Mouse (Mus musculus) monocyte, adult 2 months (primary cell): ENCODE measurements around the gene Ssbp3.
A peak's percentile ranks its signal among the peaks of the same experiment; 100 is the strongest.

Source experiments
- DNase-seq, 2 experiments: peaks; one replicate each; pipeline ENCODE4 v3.0.0; 2022; ENCODE audit warnings: low spot score in 2 of 2, low read depth in 1 of 2

Gene Ssbp3

DNA sequence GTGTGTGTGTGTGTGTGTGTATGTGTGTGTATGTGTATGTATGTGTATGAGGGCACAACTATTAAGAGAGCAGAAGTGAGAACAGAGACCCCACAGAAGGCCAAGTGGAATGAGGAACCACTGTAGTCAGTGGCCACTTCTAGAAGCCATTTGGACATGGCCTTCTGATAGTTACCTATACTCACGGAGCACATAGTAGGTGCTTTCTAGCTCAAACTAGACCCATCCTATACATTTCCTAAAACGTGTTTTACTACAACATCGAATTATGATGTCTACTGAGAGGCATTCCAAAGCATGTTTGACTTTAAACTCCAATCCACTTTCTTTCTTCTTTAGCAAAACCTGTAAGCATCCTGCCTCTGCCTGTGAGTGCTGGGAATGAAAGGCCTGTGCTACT is 4.6 kb upstream of the Ssbp3 start:
- no peak for DNase-seq

DNA sequence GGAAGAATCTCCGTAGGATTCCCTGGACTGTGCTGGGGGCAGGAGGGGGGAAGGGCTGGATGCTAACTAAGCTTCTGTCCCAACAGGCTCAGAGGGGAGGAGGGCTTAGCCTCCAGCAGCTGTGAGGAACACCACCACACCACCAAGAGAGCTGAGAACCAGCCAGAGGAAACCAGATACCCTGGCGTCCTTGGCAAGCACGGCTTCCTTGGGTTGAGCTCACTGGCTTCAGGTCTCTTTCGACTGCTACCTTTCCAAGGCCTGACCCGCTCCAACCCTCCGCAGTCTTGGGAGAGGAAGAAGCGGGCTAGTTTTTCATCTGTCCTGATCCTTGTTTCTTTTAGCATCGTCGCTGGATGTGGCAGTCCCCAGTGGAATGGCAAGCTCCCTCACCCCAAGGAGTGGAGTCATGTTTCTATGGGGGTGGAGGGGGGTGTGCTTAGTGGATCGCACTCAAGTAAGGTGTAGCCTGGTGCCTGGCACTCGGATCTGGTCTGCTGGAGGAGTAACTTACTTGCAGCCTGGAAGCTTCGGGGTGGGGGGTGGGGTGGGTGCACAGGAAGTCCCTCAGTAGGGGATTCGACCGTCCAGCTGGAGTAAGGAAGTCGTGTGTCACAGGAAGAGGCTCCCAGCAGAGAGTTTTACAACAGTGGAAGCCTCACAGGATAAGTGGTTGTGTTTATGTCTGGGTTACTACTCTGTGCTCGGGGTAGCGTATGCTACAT is 2.6 kb upstream of the Ssbp3 start:
- no peak for DNase-seq

DNA sequence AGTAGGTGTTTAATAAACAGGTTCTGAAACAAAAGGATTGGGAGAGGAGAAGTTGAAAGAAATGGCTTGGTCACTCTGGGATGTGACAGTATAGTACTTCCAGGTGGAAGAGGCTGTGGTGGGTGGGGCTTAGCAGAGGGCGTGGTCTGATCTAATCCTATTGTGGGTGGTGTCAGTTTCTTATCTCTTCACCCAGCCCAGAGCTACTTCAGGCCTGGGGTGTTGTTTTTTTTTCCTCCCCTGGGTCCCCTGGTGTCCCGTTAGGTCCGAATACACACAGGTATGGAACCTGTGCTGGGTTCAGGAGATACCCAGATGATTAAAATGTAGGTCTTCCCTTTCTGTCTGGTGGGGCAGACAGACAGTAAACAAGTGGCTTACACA is 2.1 kb upstream of the Ssbp3 start:
- no peak for DNase-seq

DNA sequence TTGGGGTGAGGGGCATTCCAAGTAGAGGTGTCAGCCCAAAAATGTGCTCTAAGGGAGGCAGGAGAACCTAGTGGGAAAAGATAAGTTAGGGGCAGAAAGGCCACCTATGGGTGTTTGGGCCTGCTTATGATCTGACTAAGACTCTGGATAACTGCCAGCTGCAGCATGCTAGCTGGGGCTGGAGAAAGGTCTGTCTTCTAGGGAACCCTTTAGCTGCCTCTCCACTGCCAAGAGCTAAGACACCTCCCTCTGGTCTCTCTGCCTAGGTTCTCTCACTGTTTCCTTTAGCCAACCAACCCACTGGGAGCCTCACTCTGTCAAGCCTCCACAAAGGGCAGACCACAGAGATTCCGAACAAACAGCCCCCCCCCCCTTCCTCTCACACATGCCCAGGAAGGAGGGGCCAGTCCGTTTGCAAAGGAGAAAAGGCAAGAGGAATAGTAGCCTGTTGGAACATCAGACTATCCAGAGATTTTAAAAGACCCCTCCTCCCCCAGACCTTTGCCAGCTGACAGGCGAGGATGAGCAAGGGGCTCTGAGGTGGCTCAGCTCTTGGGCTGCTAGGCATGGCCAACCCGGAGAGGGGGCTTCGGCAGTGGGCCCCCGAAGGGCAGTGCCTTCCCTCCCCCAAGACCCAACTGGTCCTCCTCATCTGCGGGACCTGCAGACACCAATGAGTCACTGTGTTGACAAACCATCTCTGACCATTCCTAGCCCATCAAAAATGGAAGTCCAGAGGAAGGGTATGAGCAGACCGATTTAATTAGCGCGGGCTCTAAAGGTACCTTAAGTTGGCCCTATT is 1.4 kb upstream of the Ssbp3 start:
- no peak for DNase-seq

DNA sequence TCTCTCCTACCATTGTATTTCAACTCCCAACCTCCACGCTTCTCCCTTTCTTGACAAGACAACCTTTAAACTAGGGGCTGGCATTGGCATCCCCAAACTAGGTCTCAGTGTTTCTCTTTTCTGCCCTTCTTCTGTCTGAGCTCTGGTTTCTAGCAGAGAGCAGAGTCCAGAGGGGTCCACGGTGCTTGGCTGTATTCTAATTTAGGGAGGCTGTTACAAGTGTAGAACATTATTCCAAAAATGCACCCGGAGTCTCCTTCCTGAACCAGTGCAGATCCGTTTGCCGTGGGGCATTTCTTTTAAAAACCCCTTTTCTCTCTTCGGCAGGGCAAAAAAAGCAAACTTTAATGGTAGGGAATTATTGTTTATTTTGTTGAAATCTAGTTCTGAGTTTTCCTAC is 704 bp upstream of the Ssbp3 start:
- DNase-seq, result no peak

DNA sequence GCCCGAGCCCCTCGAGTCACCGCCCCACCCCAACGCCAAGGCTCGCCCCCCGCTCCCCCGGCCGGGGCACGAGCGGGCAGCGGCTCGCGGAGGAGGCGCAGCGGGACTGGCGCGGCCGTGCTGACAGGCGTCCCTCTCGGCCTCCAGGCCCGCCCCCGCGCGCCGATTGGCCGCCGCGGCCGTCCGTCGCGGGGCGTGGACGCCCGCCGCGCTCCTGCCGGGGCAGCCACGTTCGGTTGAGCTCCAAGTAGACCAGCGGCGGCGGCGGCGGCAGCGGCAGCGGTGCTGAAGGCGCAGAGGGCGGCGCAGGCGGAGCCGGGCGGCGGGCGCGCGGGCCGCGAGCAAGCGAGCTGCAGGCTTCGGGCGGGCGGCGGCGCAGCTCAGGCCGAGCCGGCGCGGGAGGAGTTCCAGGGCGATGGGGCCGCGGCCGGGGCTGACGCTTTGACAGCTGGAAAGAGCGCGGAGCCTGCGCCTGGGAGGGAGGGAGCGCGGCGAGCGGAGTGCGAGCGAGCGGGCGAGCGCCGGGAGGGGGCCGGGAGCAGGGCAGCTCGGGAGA is 823 bp downstream of the Ssbp3 start:
- DNase-seq, result peak; percentile 64 to 81

DNA sequence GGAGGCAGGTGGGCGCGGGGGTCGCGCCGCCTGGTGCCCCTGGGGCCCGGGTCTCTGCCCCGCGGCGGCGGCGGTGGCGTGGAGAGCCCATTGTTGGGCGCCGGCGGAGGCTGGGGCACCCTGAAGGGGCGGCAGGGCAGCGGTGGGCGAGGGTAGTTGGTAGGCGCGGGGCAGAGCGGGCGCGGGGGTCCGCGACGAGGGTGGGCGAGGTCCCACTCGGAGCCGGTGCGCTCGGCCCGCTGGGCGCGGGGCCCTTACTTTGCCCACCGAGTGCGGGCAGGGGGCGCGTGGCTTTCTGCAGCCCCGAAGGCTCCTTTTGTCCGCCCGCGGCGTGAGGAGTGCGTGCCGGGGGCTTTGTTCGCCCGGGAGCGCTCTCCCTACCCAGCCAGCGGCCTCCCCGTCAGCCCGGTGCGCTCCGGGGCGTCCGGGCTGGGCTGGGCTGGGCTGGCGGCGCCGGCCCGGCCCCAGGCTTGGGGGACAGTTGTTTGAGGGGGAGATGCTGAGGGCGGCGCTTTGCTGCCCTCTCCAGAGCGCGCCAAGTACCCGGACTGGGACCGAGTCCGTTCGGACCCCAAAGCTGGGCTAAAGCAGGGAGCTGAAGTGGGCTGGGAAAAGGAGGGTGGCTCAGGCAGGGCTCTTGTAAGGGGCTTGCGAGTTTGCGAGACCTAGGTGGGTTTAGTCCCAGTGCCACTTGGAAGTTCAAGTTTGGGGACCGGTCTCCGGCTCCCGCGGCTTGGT is 1.6 kb downstream of the Ssbp3 start:
- DNase-seq, result no peak

DNA sequence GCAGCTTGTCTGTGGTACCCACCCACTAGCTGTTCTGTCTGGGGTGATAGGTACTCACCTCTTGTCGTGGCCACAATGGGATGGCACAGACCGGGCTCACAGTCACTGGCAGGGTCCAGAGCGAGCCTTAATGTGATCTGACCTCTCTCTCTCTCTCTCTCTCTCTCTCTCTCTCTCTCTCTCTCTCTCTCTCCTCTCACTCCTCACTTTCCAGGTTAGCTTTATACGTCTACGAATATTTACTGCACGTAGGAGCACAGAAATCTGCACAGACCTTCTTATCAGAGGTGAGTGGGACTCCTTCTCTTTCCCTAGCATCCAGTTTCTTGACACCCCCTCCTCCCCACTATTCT is 2.2 kb downstream of the Ssbp3 start:
- DNase-seq, result no peak

DNA sequence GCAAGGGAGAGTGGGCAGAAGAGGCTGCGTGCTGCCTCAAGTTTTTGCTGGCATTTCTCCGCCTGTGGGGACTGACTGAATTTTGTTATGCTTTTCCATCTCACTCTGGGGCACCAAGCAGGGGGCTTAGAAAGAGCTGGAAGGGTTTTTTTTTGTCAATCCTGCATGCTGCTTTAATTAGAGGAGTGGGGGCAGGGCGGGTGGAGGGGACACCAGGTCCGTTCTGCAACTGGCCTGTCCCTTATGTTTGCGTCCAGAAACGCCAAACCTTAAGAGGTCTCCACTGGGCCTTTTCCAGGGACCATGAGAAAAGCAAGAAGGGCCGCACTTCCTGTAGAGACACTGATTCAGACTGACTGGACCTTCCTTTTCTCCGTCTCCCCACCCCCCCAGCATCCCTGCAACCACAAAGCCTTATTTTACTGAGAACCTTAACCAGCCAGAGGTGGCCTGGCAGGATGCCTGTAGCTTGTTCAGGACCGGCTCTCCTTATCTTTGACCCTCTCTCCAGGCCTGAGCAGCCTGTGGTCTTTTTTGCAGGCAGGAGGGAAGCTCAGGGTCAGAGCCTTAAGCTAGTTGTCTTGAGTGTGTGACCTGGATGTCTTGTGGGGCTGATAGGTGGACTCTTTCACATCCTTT is 3.0 kb downstream of the Ssbp3 start:
- DNase-seq, result no peak

DNA sequence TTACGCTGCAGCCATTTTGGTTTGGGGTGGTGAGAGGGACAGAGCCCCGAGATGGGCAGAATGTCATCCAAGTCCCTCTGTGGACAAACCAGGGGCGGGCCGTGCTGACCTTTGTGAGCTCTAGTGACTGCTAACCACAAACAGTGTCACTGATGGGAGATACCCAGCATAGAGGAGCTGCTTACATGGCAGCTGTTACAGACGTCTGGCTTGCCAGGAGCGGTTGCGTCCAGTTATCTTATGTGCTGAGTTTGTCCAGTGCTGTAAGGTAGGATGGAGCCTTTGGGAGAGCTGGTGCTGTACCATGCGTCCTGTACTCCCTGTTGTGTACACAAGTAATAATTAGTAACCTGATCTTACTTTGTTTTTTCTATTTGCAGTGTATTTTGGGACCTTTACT is 4.8 kb downstream of the Ssbp3 start:
- no peak for DNase-seq

DNA sequence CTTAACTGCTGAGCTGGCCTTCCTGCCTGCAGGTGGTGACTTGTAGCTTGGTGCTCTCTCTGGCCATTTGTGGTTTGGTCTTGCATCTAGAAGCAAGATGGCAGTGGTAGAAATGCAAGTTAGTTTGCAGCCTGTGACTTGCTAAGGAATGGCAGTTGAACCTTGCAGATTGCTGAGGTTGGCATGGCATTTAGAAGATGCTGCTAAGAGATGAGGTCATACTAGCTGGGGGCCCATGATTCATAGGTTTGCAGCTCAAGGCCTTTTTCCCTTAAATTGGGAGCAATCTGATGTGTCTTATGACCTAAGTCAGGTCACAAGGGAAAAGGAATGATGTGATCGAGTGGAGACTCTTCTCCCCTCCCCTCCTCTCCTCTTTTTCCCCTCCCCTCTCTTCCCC is 7.8 kb downstream of the Ssbp3 start:
- DNase-seq, result no peak

DNA sequence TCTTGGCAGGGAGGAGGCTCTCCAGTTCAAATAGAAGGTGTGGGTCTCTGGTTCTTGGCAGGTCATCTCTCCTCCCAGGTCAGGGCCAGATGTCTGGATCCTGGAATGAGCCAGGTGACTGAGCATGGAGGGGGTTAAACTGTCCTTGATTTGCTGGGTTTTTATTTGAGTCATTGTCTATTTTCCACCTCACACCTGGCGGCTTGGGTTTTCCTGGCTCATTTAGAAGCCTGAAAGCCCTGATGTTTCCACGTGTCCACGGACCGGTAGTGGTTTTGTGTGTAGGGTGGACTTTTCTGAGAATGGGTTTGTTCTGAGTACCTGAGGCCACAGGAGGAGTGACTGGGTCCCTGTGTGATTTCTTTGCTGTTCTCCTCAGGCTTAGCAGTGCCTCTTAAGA is 9.6 kb downstream of the Ssbp3 start:
- no peak for DNase-seq

DNA sequence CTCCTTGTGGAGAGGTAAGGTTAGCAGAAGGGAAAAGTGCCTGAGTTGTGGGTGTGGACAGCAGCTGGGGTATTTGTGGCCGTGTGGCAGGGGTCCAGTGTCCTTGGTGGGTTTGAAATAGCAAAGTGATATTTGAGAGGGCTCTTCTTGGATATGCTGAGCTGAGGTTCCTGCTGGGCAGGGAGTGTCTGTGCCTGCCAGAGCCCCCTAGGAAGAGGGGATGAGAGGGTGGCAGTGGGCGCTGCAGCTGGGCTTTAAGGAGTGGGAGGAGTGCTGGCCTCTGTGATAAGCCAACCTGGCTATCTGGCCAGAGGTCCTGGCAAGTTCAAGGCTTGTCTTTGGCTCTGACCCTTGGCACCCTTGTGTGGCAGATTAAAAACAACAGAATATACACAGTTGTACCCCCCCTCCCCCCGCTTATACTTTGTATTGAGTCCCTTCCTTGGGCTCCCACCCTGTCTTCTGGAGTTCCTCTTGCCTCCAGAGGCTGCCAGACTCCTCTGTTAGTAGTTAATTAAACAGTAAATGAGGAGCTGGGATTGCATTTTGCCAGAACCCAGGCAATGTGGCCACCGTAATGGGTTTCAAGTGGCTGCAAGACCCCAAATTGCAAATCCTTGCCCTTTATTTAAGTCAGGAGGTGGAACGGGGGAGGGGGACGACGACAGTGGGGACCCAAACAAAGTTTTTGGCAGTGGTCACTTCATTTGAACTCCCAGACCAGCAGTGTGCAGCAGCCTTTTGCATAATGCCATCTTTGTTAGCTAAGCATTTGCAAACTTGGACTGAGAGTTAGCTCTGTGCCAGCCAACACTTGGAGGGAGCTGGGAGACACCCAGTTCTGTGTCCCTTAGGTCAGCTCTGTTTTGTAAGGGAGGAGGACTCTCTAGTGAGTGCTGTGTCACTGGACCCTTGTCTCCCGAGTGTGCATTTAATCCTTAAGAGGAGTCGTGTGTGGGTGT is 11.2 kb downstream of the Ssbp3 start:
- DNase-seq, result no peak

DNA sequence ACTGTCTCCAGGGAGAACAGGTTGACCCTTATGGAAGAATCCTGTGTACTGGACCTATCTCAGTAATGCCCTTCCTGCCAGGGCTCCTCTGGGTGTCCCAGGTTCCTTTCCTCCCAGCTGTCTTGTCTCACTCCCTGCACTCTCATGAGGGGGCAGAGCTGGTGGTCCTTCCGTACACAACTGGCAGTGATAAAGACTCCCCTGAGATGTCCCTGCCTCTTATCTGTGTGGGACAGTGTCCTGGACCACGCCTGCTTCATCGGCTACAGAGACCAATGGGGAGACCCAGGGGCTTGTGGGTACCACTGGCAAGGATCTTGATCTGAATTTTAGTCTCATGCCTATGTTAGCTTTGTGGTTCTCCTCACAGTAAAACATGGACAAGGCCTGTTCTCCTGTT is 12.4 kb downstream of the Ssbp3 start:
- DNase-seq, result no peak

DNA sequence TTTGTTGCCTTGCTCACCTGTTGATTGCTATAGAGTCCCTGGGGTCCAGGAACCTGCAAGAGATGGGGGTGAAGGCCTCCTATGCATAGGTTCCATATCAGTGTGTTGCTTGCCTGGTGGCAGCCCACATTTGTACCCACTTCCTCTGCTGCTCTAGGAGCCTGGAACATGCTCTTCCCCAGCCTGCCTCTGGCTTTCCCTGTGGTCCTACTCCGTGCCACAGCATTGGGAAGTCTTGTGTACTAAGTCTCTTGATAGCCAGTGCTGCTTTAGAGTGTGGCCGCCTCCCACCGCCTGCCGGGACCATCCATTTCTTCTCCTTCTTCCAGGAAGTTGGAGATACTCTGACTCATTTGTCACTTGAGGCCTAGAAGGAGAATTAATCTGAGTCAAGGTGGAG is 13.7 kb downstream of the Ssbp3 start:
- DNase-seq, result no peak

DNA sequence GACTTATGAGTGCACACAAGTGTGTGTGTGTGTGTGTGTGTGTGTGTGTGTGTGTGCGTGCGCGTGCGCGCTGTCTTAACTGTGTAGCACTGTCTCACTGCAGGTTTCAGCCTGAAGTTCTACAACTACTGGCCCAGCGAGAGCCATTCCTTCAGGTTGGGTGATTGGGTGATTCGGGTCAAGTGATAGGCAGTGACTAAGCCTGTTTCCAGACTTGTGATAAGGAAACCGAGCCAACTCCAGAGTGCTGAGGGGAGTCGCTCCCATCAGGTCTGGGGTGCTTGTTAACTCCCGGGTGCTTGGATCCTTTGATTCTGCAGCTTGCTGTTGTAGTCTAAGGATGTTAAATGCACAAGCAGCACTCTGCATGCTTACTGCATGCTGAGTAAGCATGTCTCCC is 14.4 kb downstream of the Ssbp3 start:
- DNase-seq, result no peak

DNA sequence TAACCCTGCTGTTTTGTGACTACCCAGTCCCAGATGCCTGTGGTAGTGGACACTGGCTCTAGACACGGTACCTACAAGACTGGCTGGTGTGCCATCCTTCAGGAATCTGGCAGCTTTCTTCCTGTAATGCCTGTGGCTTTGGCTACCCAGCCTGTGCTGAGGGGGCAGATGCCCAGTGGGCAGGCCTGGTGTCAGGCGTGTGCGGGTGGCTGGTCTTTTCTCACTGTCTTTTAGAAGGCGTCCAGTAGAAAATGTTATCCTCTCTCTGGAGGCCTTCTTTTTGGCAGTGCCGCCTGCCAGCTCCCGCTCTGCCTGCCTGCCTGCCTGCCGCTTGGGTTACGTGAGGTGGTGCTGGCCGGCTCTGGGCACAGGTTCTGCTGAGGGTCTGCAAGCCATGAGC is 15.9 kb downstream of the Ssbp3 start:
- DNase-seq, result no peak

DNA sequence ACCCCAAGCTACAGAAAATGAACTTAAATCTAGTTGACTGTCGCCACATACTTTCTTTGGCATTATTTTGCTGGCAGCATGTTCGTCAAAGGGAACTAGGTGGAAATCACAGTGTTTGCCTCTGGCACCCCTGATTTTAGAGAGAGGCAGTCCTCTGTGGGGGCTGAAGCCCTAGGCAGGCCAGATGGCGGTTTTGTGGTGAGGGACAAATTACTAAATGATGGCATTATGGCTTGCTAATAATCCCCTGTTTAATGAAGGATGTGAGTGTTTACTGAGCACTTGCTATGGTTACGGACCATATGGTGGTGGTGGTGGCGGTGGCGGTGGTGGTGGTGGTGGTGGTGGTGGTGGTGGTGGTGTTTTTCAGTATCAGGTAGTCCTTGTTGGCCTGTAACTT is 16.5 kb downstream of the Ssbp3 start:
- DNase-seq, result no peak

DNA sequence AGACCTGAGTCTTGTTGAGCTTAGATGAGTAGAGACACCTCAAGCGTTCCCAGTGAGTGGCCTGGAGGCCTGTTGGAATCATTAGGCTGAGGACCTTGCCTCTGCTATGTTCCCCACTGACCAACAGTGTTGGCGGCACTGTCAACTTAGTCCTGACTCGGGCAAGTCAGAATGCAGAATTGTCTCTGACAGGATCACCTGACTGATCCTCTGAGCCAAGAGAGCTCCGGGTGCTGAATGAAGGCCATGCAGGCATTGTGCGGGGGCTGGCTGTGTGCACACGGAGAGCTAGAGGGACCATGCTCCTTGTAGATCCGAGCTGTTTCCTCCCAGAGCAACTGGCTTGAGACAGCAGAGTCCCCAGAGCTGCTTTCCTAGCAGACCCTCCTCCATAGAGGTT is 18.5 kb downstream of the Ssbp3 start:
- no peak for DNase-seq

DNA sequence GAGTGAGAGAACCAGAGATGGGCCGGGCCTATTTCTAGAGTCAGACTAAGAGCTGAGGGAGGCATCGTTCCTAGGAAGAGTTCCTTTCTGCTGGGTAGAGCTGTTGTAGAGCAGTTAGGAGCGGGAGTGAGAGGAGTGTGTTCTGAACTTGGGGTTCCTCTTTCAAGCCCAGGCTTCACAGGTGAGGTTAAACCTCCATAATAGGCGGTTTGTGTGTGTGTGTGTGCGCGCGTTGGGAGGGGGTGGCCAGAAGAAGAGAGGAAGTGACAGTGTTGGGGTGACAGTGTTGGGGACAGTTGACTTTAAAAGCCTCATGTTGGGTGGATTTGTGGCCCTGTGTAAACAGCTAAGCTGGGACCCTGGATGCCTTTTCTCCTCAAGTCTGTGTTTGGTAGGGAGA is 22.1 kb downstream of the Ssbp3 start:
- no peak for DNase-seq
